Mouse (Mus musculus): ENCODE data around the gene Ppil2.

- no peak for TF ChIP-seq CTCF (IDR thresholded peaks at IDR 0.05)
- TF ChIP-seq EP300 (IDR thresholded peaks at IDR 0.05), result no peak
These were observed 21.8 kb upstream of the Ppil2 start for GRCm38 (mm10) chr16:17132906-17133200.

Measured in lung, postnatal 0 days (tissue).